Mouse (Mus musculus) liver, embryonic 14.5 days (tissue): ENCODE measurements around the gene Dnah5. TPM values are rescaled to one million over a fixed set of nuclear protein-coding genes. Genes with fewer than 3 reads are reported as not detected.

ENCODE experiments used
- ATAC-seq: fragments of 200-750 bp; cut with Nextera tagmentation; 2 replicates; pipeline ENCODE4 v1.8.0; 2017; ENCODE audit warnings: moderate number of reproducible peaks, mild to moderate bottlenecking, moderate library complexity; ENCODE audit not compliant: insufficient read depth
- DNase-seq, 3 experiments: peaks; one replicate each; pipeline ENCODE4 v3.0.0-alpha.2; 2012 to 2013; ENCODE audit warnings: low read depth in 3 of 3, low spot score in 3 of 3
- H3K27ac ChIP-seq: fragments of 300-500 bp; sonication (generic); 2 replicates; pipeline ENCODE4 v1.5.1; 2014; ENCODE audit warnings: moderate library complexity, mild to moderate bottlenecking, control low read depth, inconsistent platforms
- H3K27me3 ChIP-seq: fragments of 300-500 bp; sonication (generic); 2 replicates; pipeline ENCODE4 v1.6.1; 2014; ENCODE audit warnings: mild to moderate bottlenecking, low read length, moderate library complexity; ENCODE audit not compliant: control insufficient read depth, insufficient read depth
- H3K36me3 ChIP-seq: fragments of 300-500 bp; sonication (generic); replicated peaks from 2 replicates; pipeline ENCODE4 v1.6.1; 2014; ENCODE audit warnings: low read depth; ENCODE audit not compliant: control insufficient read depth, insufficient read depth
- H3K4me1 ChIP-seq, 2 experiments: fragments of 200-500 bp in 1 of 2; fragments of 300-500 bp in 1 of 2; sonication (generic) in 1 of 2; replicated peaks; 2 replicates each; pipeline ENCODE4 v1.6.1; 2012 to 2014; ENCODE audit warnings: antibody characterized with exemption in 1 of 2, inconsistent platforms in 1 of 2, low read length in 1 of 2; ENCODE audit not compliant: control insufficient read depth in 2 of 2, insufficient read depth in 2 of 2
- H3K4me2 ChIP-seq: fragments of 300-500 bp; sonication (generic); 2 replicates; pipeline ENCODE4 v1.6.1; 2014; ENCODE audit warnings: low read depth, mild to moderate bottlenecking, control low read depth, moderate library complexity
- H3K4me3 ChIP-seq, 2 experiments: fragments of 200-500 bp in 1 of 2; fragments of 300-500 bp in 1 of 2; sonication (generic) in 1 of 2; 2 replicates each; pipeline ENCODE4 v1.5.1; 2012 to 2014; ENCODE audit warnings: low read depth in 2 of 2, low read length in 2 of 2, mild to moderate bottlenecking in 2 of 2, control low read depth in 1 of 2, inconsistent platforms in 1 of 2, moderate library complexity in 1 of 2; ENCODE audit not compliant: insufficient read depth in 1 of 2
- H3K9ac ChIP-seq: fragments of 300-500 bp; sonication (generic); replicated peaks from 2 replicates; pipeline ENCODE4 v1.6.1; 2014; ENCODE audit warnings: mild to moderate bottlenecking, control low read depth, moderate library complexity
- H3K9me3 ChIP-seq: fragments of 300-500 bp; sonication (generic); 2 replicates; pipeline ENCODE4 v1.6.1; 2016; ENCODE audit warnings: low read length, mixed read lengths; ENCODE audit not compliant: control insufficient read depth
- CTCF ChIP-seq: IDR thresholded peaks from 2 replicates; pipeline ENCODE4 v1.5.1; 2016; ENCODE audit warnings: antibody characterized with exemption, low read depth, control low read depth
- EP300 ChIP-seq: IDR thresholded peaks from 2 replicates; pipeline ENCODE4 v1.6.1; 2016; ENCODE audit warnings: antibody characterized with exemption, low read depth
- WGBS: fragments of 180-500 bp; shearing (Covaris S2); extraction: QIAGEN DNeasy Blood & Tissue Kit; methylation state at CpG from one replicate; pipeline ENCODE4 v1.1.7; 2014; ENCODE audit not compliant: insufficient replicate concordance; 5-methylcytosine and 5-hydroxymethylcytosine counted together
- polyA plus RNA-seq, 2 experiments: library from polyadenylated mRNA; depleted of rRNA in 1 of 2; stranded (reverse) in 1 of 2; unstranded in 1 of 2; fragments of >200 nt; fragmentation: Nextera tagmentation in 1 of 2; extraction: Ambion mirVana in 1 of 2; gene quantifications; 2 replicates each; pipeline versions ENCODE4 v1.2.1 to v1.2.3; 2012 to 2014

The Dnah5 gene
- polyA plus RNA-seq, 2 experiments: under 0.01 TPM; not detected in 1

GRCm38 (mm10) chr15:28299438-28299837 is 95.9 kb downstream of the Dnah5 start:
- 51% methylated on average over 4 of the region's 4 CpGs for WGBS
- no peak for DNase-seq
- Histone ChIP-seq H3K27ac (no peak overlapping the region), H3K4me2 (no peak overlapping the region), H3K4me3 (no peak overlapping the region), H3K9me3 (no peaks in the 10 kb centered on the region), H3K27me3 (no peaks in the 10 kb centered on the region), H3K9ac (no peak overlapping the region), H3K4me1 (no peaks in the 10 kb centered on the region), H3K36me3 (no peaks in the 10 kb centered on the region)
- TF ChIP-seq CTCF (no peak), EP300 (no peak)
- ATAC-seq: no peak

- Histone ChIP-seq H3K4me1 (no peaks in the 10 kb centered on the region), H3K36me3 (no peaks in the 10 kb centered on the region), H3K9ac (no peak overlapping the region), H3K27me3 (no peaks in the 10 kb centered on the region), H3K4me2 (no peak overlapping the region), H3K9me3 (no peaks in the 10 kb centered on the region), H3K4me3 (no peak overlapping the region), H3K27ac (no peak overlapping the region)
- no peak for TF ChIP-seq CTCF
- TF ChIP-seq EP300: no peak
- 53% methylated on average over 8 of the region's 8 CpGs for WGBS
- ATAC-seq: no peak
- DNase-seq: no peak
Measured at GRCm38 (mm10) chr15:28307131-28307530, 103.6 kb downstream of the Dnah5 start.

GRCm38 (mm10) chr15:28307884-28308283 is 104.3 kb downstream of the Dnah5 start:
- Histone ChIP-seq H3K4me2 (no peak overlapping the region), H3K36me3 (no peaks in the 10 kb centered on the region), H3K4me3 (no peak overlapping the region), H3K27me3 (no peaks in the 10 kb centered on the region), H3K9me3 (no peaks in the 10 kb centered on the region), H3K9ac (no peak overlapping the region), H3K27ac (no peak overlapping the region), H3K4me1 (no peaks in the 10 kb centered on the region)
- DNase-seq (no peak), ATAC-seq (no peak)
- TF ChIP-seq CTCF (no peak), EP300 (no peak)
- WGBS: 74% methylated on average over 2 of the region's 2 CpGs

- no peak overlapping the region for H3K4me2 ChIP-seq
- H3K9me3 ChIP-seq: no peaks in the 10 kb centered on the region
- H3K27me3 ChIP-seq: no peaks in the 10 kb centered on the region
- H3K9ac ChIP-seq: no peak overlapping the region
- DNase-seq: no peak
- no peaks in the 10 kb centered on the region for H3K4me1 ChIP-seq
- no peaks in the 10 kb centered on the region for H3K36me3 ChIP-seq
- 44% methylated on average over 4 of the region's 4 CpGs for WGBS
- H3K4me3 ChIP-seq: no peak overlapping the region
- TF ChIP-seq CTCF (no peak), EP300 (no peak)
- H3K27ac ChIP-seq: no peak overlapping the region
- no peak for ATAC-seq
Measured at GRCm38 (mm10) chr15:28310516-28310915, 107.0 kb downstream of the Dnah5 start.

GRCm38 (mm10) chr15:28313451-28313850 is 109.9 kb downstream of the Dnah5 start:
- Histone ChIP-seq H3K4me3 (no peak overlapping the region), H3K4me2 (no peak overlapping the region), H3K36me3 (no peaks in the 10 kb centered on the region), H3K9me3 (no peaks in the 10 kb centered on the region), H3K4me1 (no peaks in the 10 kb centered on the region), H3K9ac (no peak overlapping the region), H3K27ac (no peak overlapping the region), H3K27me3 (no peaks in the 10 kb centered on the region)
- no peak for TF ChIP-seq EP300
- no peak for TF ChIP-seq CTCF
- DNase-seq (no peak), ATAC-seq (no peak)
- 60% methylated on average over 14 of the region's 14 CpGs for WGBS
